Mouse (Mus musculus): ENCODE measurements around the gene Rcc2.
A peak's percentile ranks its signal among the peaks of the same experiment; 100 is the strongest.

DNA sequence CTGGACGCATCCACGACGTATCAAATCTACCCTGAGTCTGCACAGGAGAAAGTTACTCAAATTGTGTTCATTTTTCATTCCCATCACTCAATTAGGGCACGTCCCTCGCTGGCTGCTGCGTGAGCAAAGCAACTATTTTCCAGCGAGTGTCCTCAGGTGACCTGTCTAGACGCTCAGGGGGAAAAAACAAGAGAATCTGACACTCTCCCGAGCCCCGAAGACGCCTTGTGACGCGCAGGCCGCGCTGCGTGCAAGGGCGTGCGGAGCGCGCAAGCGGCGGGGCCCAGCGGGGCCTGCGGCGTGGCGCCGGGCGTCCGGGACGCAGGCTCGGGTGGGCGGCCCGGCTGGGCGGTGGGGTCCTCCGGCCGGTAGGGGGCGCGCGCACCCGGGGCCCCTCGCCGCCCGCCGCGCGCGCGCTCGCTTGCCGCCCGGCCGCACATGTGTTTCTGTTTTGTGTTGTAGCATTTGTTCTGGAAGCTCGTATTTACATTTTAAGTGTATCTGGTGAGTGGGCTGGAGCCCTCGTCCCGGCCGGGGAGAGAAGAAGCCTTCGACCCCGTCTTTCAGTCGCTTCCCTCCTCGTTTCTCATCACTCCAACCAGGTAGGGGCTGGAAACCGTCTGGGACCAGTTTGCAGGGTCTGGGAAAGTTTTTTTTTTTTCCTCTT lies 841 bp downstream of the Rcc2 start:
- TF ChIP-seq POLR2A (IDR thresholded peaks at IDR 0.05; ENCODE audit: insufficient read depth, low read depth, low read length) (peak; percentile 76), CTCF (IDR thresholded peaks at IDR 0.05; ENCODE audit: insufficient read depth, low read depth, low read length) (peak; percentile 42)

Data from olfactory bulb, adult 2 months (tissue).